Mouse (Mus musculus) intestine, embryonic 16.5 days (tissue): Measurements from ENCODE around the gene Pttg1ip. TPM values are rescaled to one million over a fixed set of nuclear protein-coding genes. Genes with fewer than 3 reads are reported as not detected.

Source experiments
- ATAC-seq: fragments of 200-750 bp; cut with Nextera tagmentation; 2 replicates; pipeline ENCODE4 v1.8.0; 2017; ENCODE audit warnings: moderate TSS enrichment, moderate library complexity
- H3K27ac ChIP-seq: fragments of 300-500 bp; sonication (generic); 2 replicates; pipeline ENCODE4 v1.5.1; 2014; ENCODE audit warnings: mild to moderate bottlenecking, low read length
- H3K27me3 ChIP-seq: fragments of 300-500 bp; sonication (generic); replicated peaks from 2 replicates; pipeline ENCODE4 v1.6.1; 2014; ENCODE audit warnings: low read length, control low read depth, mixed read lengths; ENCODE audit not compliant: control insufficient read depth, insufficient read depth
- H3K36me3 ChIP-seq: fragments of 300-500 bp; sonication (generic); 2 replicates; pipeline ENCODE4 v1.6.1; 2014; ENCODE audit warnings: low read length, control low read depth; ENCODE audit not compliant: control insufficient read depth, insufficient read depth
- H3K4me1 ChIP-seq: fragments of 300-500 bp; sonication (generic); 2 replicates; pipeline ENCODE4 v1.6.1; 2014; ENCODE audit warnings: low read length, control low read depth, mixed read lengths; ENCODE audit not compliant: control insufficient read depth, insufficient read depth
- H3K4me2 ChIP-seq: fragments of 300-500 bp; sonication (generic); 2 replicates; pipeline ENCODE4 v1.6.1; 2014; ENCODE audit warnings: low read depth, low read length, control low read depth
- H3K4me3 ChIP-seq: fragments of 300-500 bp; sonication (generic); 2 replicates; pipeline ENCODE4 v1.5.1; 2014; ENCODE audit warnings: mild to moderate bottlenecking, low read length
- H3K9ac ChIP-seq: fragments of 300-500 bp; sonication (generic); 2 replicates; pipeline ENCODE4 v1.6.1; 2014; ENCODE audit warnings: low read depth, low read length
- H3K9me3 ChIP-seq: fragments of 300-500 bp; sonication (generic); 2 replicates; pipeline ENCODE4 v1.6.1; 2016; ENCODE audit warnings: low read length, control low read depth; ENCODE audit not compliant: control insufficient read depth
- WGBS: fragments of 180-500 bp; shearing (Covaris S2); extraction: QIAGEN DNeasy Blood & Tissue Kit; methylation state at CpG from one replicate; pipeline ENCODE4 v1.1.7; 2014; 5-methylcytosine and 5-hydroxymethylcytosine counted together
- polyA plus RNA-seq: library from polyadenylated mRNA; unstranded; fragments of >200 nt; fragmentation: Nextera tagmentation; extraction: Ambion mirVana; gene quantifications from 2 replicates; pipeline ENCODE4 v1.2.1, GENCODE M21; 2015

The Pttg1ip gene
- polyA plus RNA-seq, 1 experiment from 2014 or later = 177 TPM

- Histone ChIP-seq H3K4me2 (no peak overlapping the region), H3K27me3 (no peaks in the 10 kb centered on the region), H3K9ac (no peak overlapping the region), H3K4me1 (peaks cover 2% of the 10 kb centered on the region), H3K27ac (no peak overlapping the region), H3K4me3 (no peak overlapping the region), H3K9me3 (no peaks in the 10 kb centered on the region), H3K36me3 (peaks cover 37% of the 10 kb centered on the region)
- ATAC-seq = no peak
- 88% methylated on average over 2 of the region's 2 CpGs for WGBS
These were observed 14.5 kb downstream of the Pttg1ip start for GRCm38 (mm10) chr10:77596060-77596459.

- Histone ChIP-seq H3K4me1 (peaks cover 7% of the 10 kb centered on the region; the same call in 1 of the 2 replicates), H3K9ac (no peak overlapping the region), H3K4me2 (no peak overlapping the region), H3K36me3 (peaks cover 7% of the 10 kb centered on the region), H3K27ac (no peak overlapping the region), H3K9me3 (0 out of 2 replicates have a peak, but pooled peaks cover 3% of the 10 kb centered on the region), H3K4me3 (no peak overlapping the region), H3K27me3 (no peaks in the 10 kb centered on the region)
- no peak for ATAC-seq
- WGBS = 67% methylated on average over 4 of the region's 4 CpGs
These were observed 21.5 kb downstream of the Pttg1ip start for GRCm38 (mm10) chr10:77603021-77603420.

GRCm38 (mm10) chr10:77604111-77604510 is 22.6 kb downstream of the Pttg1ip start:
- no peak overlapping the region for H3K9ac ChIP-seq
- H3K4me1 ChIP-seq = peaks cover 7% of the 10 kb centered on the region; the same call in 1 of the 2 replicates
- no peak overlapping the region for H3K4me2 ChIP-seq
- H3K27me3 ChIP-seq = no peaks in the 10 kb centered on the region
- H3K4me3 ChIP-seq = no peak overlapping the region
- ATAC-seq = no peak
- WGBS = 90% methylated on average over 6 of the region's 6 CpGs
- 0 out of 2 replicates have a peak, but pooled peaks cover 3% of the 10 kb centered on the region for H3K9me3 ChIP-seq
- no peak overlapping the region for H3K27ac ChIP-seq
- 0 out of 2 replicates have a peak, but pooled peaks cover 3% of the 10 kb centered on the region for H3K36me3 ChIP-seq

- H3K36me3 ChIP-seq = 0 out of 2 replicates have a peak, but pooled peaks cover 1% of the 10 kb centered on the region
- H3K27ac ChIP-seq = peak overlapping the region; percentile 97; the same call in 1 of the 2 replicates
- H3K4me1 ChIP-seq = peaks cover 7% of the 10 kb centered on the region; the same call in 1 of the 2 replicates
These were observed 23.4 kb downstream of the Pttg1ip start for GRCm38 (mm10) chr10:77604958-77605357.

GRCm38 (mm10) chr10:77605368-77605767 is 23.8 kb downstream of the Pttg1ip start:
- 16% methylated on average over 1 of the region's 1 CpGs for WGBS
- peak overlapping the region; percentile 85; the same call in 1 of the 2 replicates for H3K9ac ChIP-seq
- ATAC-seq = peak; percentile 30

More at GRCm38 (mm10) chr10:77604958-77605357, 23.4 kb downstream of the Pttg1ip start:
- Histone ChIP-seq H3K9ac (no peak overlapping the region), H3K9me3 (0 out of 2 replicates have a peak, but pooled peaks cover 3% of the 10 kb centered on the region), H3K4me2 (no peak overlapping the region), H3K27me3 (no peaks in the 10 kb centered on the region), H3K4me3 (no peak overlapping the region)
- WGBS = 73% methylated on average over 5 of the region's 5 CpGs
- no peak for ATAC-seq

GRCm38 (mm10) chr10:77605908-77606826 is 24.6 kb downstream of the Pttg1ip start, which contains the start of the genes Sumo3 and Gm49325:
Gene Sumo3, plus strand, starts transcription at chr10:77606097.
Gene Gm49325, plus strand, starts transcription at chr10:77606197.
- H3K4me3 ChIP-seq = peak within 1 kb of the TSS; percentile 79
- 0 out of 2 replicates have a peak, but pooled peaks cover 3% of the 10 kb centered on the region for H3K9me3 ChIP-seq
- H3K4me2 ChIP-seq = peak within 1 kb of the TSS; percentile 94
- ATAC-seq = peak; percentile 90
- H3K27ac ChIP-seq = peak within 1 kb of the TSS; percentile 97
- peaks cover 11% of the 10 kb centered on the region for H3K36me3 ChIP-seq
- WGBS = 1% methylated on average over 97 of the region's 119 CpGs
- H3K9ac ChIP-seq = peak within 1 kb of the TSS; percentile 85
- H3K4me1 ChIP-seq = peaks cover 7% of the 10 kb centered on the region; the same call in 1 of the 2 replicates
- H3K27me3 ChIP-seq = no peaks in the 10 kb centered on the region

More at GRCm38 (mm10) chr10:77605368-77605767, 23.8 kb downstream of the Pttg1ip start:
- Histone ChIP-seq H3K9me3 (0 out of 2 replicates have a peak, but pooled peaks cover 3% of the 10 kb centered on the region), H3K4me1 (peaks cover 7% of the 10 kb centered on the region; the same call in 1 of the 2 replicates), H3K27ac (peak overlapping the region; percentile 97), H3K4me3 (peak overlapping the region; percentile 79), H3K4me2 (peak overlapping the region; percentile 94; the same call in 1 of the 2 replicates), H3K36me3 (peaks cover 4% of the 10 kb centered on the region; the same call in 1 of the 2 replicates), H3K27me3 (no peaks in the 10 kb centered on the region)

- Histone ChIP-seq H3K4me2 (peak overlapping the region; percentile 94), H3K27ac (peak overlapping the region; percentile 97), H3K4me1 (peaks cover 7% of the 10 kb centered on the region; the same call in 1 of the 2 replicates), H3K4me3 (peak overlapping the region; percentile 79), H3K36me3 (peaks cover 11% of the 10 kb centered on the region), H3K27me3 (no peaks in the 10 kb centered on the region), H3K9me3 (0 out of 2 replicates have a peak, but pooled peaks cover 3% of the 10 kb centered on the region), H3K9ac (peak overlapping the region; percentile 85)
- ATAC-seq = peak; percentile 34
- 27% methylated on average over 7 of the region's 7 CpGs for WGBS
These were observed 25.3 kb downstream of the Pttg1ip start for GRCm38 (mm10) chr10:77606855-77607254.

GRCm38 (mm10) chr10:77607441-77607840 is 25.9 kb downstream of the Pttg1ip start:
- ATAC-seq = no peak
- H3K27me3 ChIP-seq = no peaks in the 10 kb centered on the region
- peak overlapping the region; percentile 85 for H3K9ac ChIP-seq
- H3K4me2 ChIP-seq = peak overlapping the region; percentile 94
- H3K4me1 ChIP-seq = peaks cover 7% of the 10 kb centered on the region
- 0 out of 2 replicates have a peak, but pooled peaks cover 3% of the 10 kb centered on the region for H3K9me3 ChIP-seq
- peak overlapping the region; percentile 79 for H3K4me3 ChIP-seq
- no peak overlapping the region for H3K27ac ChIP-seq
- H3K36me3 ChIP-seq = peaks cover 11% of the 10 kb centered on the region
- WGBS = 67% methylated on average over 5 of the region's 5 CpGs

GRCm38 (mm10) chr10:77608589-77608988 is 27.1 kb downstream of the Pttg1ip start:
- H3K9ac ChIP-seq = no peak overlapping the region
- peaks cover 11% of the 10 kb centered on the region for H3K36me3 ChIP-seq
- no peak overlapping the region for H3K27ac ChIP-seq
- no peak overlapping the region for H3K4me2 ChIP-seq
- no peak for ATAC-seq
- 93% methylated on average over 8 of the region's 8 CpGs for WGBS
- H3K9me3 ChIP-seq = 0 out of 2 replicates have a peak, but pooled peaks cover 3% of the 10 kb centered on the region
- H3K4me3 ChIP-seq = no peak overlapping the region
- H3K27me3 ChIP-seq = no peaks in the 10 kb centered on the region
- peaks cover 16% of the 10 kb centered on the region for H3K4me1 ChIP-seq
